8 mouse cellular contexts compared by ENCODE assay signal in genomic region chr6:42325268-42325609, GRCm38 (mm10). TPM values are rescaled to one million over a fixed set of nuclear protein-coding genes. Genes with fewer than 3 reads are reported as not detected.
DNase-seq lines count a peak whose midpoint lies in the region; ATAC-seq and TF ChIP-seq lines count a peak whose summit lies in the region.

No protein-coding gene starts in this region.

- H3K4me3 ChIP-seq in forebrain, embryonic 12.5 days (replicated peaks), result peak overlapping the region; percentile 81
- peak overlapping the region; percentile 62 for H3K4me3 ChIP-seq in heart, postnatal 0 days (ENCODE audit: low read depth, low read length)
- H3K4me3 ChIP-seq in liver, embryonic 15.5 days (replicated peaks), result peak overlapping the region; percentile 40; the same call in 1 of the 2 replicates
- peak overlapping the region; percentile 66 for H3K4me3 ChIP-seq in neural tube, embryonic 11.5 days (ENCODE audit: low read depth, low read length)
- peak overlapping the region; percentile 60 for H3K4me3 ChIP-seq in stomach, embryonic 16.5 days (replicated peaks; ENCODE audit: low read length)

- H3K36me3 ChIP-seq in forebrain, embryonic 12.5 days (replicated peaks), result no peaks in the 10 kb centered on the region; the same call in 1 of the 2 replicates
- no peaks in the 10 kb centered on the region for H3K36me3 ChIP-seq in heart, postnatal 0 days (replicated peaks; ENCODE audit: control insufficient read depth, insufficient read depth, low read length)
- no peaks in the 10 kb centered on the region for H3K36me3 ChIP-seq in liver, embryonic 15.5 days (replicated peaks)
- no peaks in the 10 kb centered on the region for H3K36me3 ChIP-seq in neural tube, embryonic 11.5 days (ENCODE audit: control insufficient read depth, insufficient read depth, low read length)
- no peaks in the 10 kb centered on the region for H3K36me3 ChIP-seq in stomach, embryonic 16.5 days (ENCODE audit: control insufficient read depth, insufficient read depth, low read length)

- peak overlapping the region; percentile 91 for H3K27ac ChIP-seq in forebrain, embryonic 12.5 days
- H3K27ac ChIP-seq in heart, postnatal 0 days (ENCODE audit: low read depth), result no peak overlapping the region
- H3K27ac ChIP-seq in liver, embryonic 15.5 days (replicated peaks), result no peak overlapping the region
- H3K27ac ChIP-seq in neural tube, embryonic 11.5 days (ENCODE audit: low read depth, low read length), result no peak overlapping the region; the same call in 1 of the 2 replicates
- H3K27ac ChIP-seq in stomach, embryonic 16.5 days (ENCODE audit: low read length), result no peak overlapping the region

- TF ChIP-seq EP300 in heart, postnatal 0 days (IDR thresholded peaks at IDR 0.05; ENCODE audit: low read depth), result no peak

- H3K9me3 ChIP-seq in forebrain, embryonic 12.5 days, result no peaks in the 10 kb centered on the region
- H3K9me3 ChIP-seq in heart, postnatal 0 days (replicated peaks; ENCODE audit: control insufficient read depth, low read length), result no peaks in the 10 kb centered on the region
- H3K9me3 ChIP-seq in liver, embryonic 15.5 days (replicated peaks), result no peaks in the 10 kb centered on the region
- H3K9me3 ChIP-seq in neural tube, embryonic 11.5 days (ENCODE audit: control insufficient read depth, low read length), result no peaks in the 10 kb centered on the region
- no peaks in the 10 kb centered on the region for H3K9me3 ChIP-seq in stomach, embryonic 16.5 days (replicated peaks; ENCODE audit: control insufficient read depth, low read length)

- peak overlapping the region; percentile 82 for H3K9ac ChIP-seq in forebrain, embryonic 12.5 days
- no peak overlapping the region for H3K9ac ChIP-seq in heart, postnatal 0 days (replicated peaks; ENCODE audit: low read depth, low read length)
- H3K9ac ChIP-seq in liver, embryonic 15.5 days, result no peak overlapping the region
- H3K9ac ChIP-seq in neural tube, embryonic 11.5 days (ENCODE audit: low read length), result peak overlapping the region; percentile 76
- peak overlapping the region; percentile 56; the same call in 1 of the 2 replicates for H3K9ac ChIP-seq in stomach, embryonic 16.5 days (ENCODE audit: low read length)

- peak; percentile 80 to 86 for DNase-seq in CD8-positive naive resting alpha-beta T cell, adult 2 months (ENCODE audit: low read depth in 2 of 2, low spot score in 2 of 2)
- DNase-seq in c-Kit-positive CD71-positive TER-119-negative erythroid progenitor cells, embryonic 14.5 days (ENCODE audit: low read depth), result peak; percentile 39
- DNase-seq in heart, postnatal 0 days (ENCODE audit: low spot score), result peak; percentile 34
- peak; percentile 69 to 85 for DNase-seq in kidney, postnatal 36 days
- DNase-seq in neural tube, embryonic 11.5 days (ENCODE audit: low spot score), result peak; percentile 81

- under 1% methylated on average over 7 of the region's 7 CpGs for WGBS in forebrain, embryonic 12.5 days
- WGBS in heart, postnatal 0 days, result 4% methylated on average over 7 of the region's 7 CpGs
- WGBS in liver, embryonic 15.5 days (ENCODE audit: insufficient replicate concordance), result 7% methylated on average over 7 of the region's 7 CpGs
- 3% methylated on average over 7 of the region's 7 CpGs for WGBS in neural tube, embryonic 11.5 days
- 6% methylated on average over 7 of the region's 7 CpGs for WGBS in stomach, embryonic 16.5 days

- H3K4me2 ChIP-seq in forebrain, embryonic 12.5 days, result peak overlapping the region; percentile 91
- H3K4me2 ChIP-seq in heart, postnatal 0 days (ENCODE audit: low read depth, low read length), result peak overlapping the region; percentile 93
- peak overlapping the region; percentile 62 for H3K4me2 ChIP-seq in liver, embryonic 15.5 days
- H3K4me2 ChIP-seq in neural tube, embryonic 11.5 days (ENCODE audit: low read depth), result peak overlapping the region; percentile 93
- H3K4me2 ChIP-seq in stomach, embryonic 16.5 days (ENCODE audit: low read depth, low read length), result peak overlapping the region; percentile 96

- ATAC-seq in forebrain, embryonic 12.5 days (ENCODE audit: low FRiP score), result no peak
- ATAC-seq in heart, postnatal 0 days (ENCODE audit: insufficient read depth, low read depth), result no peak
- no peak for ATAC-seq in liver, embryonic 15.5 days (ENCODE audit: insufficient read depth)
- peak; percentile 18; the same call in 1 of the 2 replicates for ATAC-seq in neural tube, embryonic 11.5 days (ENCODE audit: insufficient read depth, low FRiP score, low TSS enrichment)
- ATAC-seq in stomach, embryonic 16.5 days (ENCODE audit: insufficient read depth, low FRiP score), result no peak

- peaks cover 22% of the 10 kb centered on the region; the same call in 1 of the 2 replicates for H3K4me1 ChIP-seq in forebrain, embryonic 12.5 days
- H3K4me1 ChIP-seq in heart, postnatal 0 days (ENCODE audit: control insufficient read depth, insufficient read depth), result peaks cover 11% of the 10 kb centered on the region; the same call in 1 of the 2 replicates
- H3K4me1 ChIP-seq in liver, embryonic 15.5 days (replicated peaks), result peaks cover 17% of the 10 kb centered on the region
- peaks cover 2% of the 10 kb centered on the region; the same call in 1 of the 2 replicates for H3K4me1 ChIP-seq in neural tube, embryonic 11.5 days (ENCODE audit: control insufficient read depth, insufficient read depth, low read length)
- peaks cover 7% of the 10 kb centered on the region for H3K4me1 ChIP-seq in stomach, embryonic 16.5 days (ENCODE audit: control insufficient read depth, insufficient read depth, low read length)

- peak; percentile 67 for TF ChIP-seq CTCF in heart, postnatal 0 days (IDR thresholded peaks at IDR 0.05; ENCODE audit: low read depth)

- H3K27me3 ChIP-seq in forebrain, embryonic 12.5 days, result no peaks in the 10 kb centered on the region
- peaks cover 37% of the 10 kb centered on the region for H3K27me3 ChIP-seq in heart, postnatal 0 days (ENCODE audit: control insufficient read depth, insufficient read depth, low read length)
- peaks cover 56% of the 10 kb centered on the region for H3K27me3 ChIP-seq in liver, embryonic 15.5 days
- H3K27me3 ChIP-seq in neural tube, embryonic 11.5 days (ENCODE audit: control insufficient read depth, insufficient read depth, low read length), result peaks cover 3% of the 10 kb centered on the region; the same call in 1 of the 2 replicates
- peaks cover 27% of the 10 kb centered on the region for H3K27me3 ChIP-seq in stomach, embryonic 16.5 days (ENCODE audit: control insufficient read depth, insufficient read depth, low read length)

RNA-seq across cellular contexts. Expression of gene Fam131b, which starts 0.8 kb away (rescaled TPM):
- polyA plus RNA-seq in forebrain, embryonic 12.5 days (2016; fragmentation: Nextera tagmentation; extraction: Ambion mirVana), result 3.6 and 4.7 TPM in 2 replicates
- 0.88 and 1.4 TPM in 2 replicates for total RNA-seq in heart, postnatal 0 days (2014; rRNA removed; ENCODE audit: low replicate concordance)
- 0.08 TPM in 2 replicates for polyA plus RNA-seq in heart, postnatal 0 days (2015; fragmentation: Nextera tagmentation; extraction: Ambion mirVana)
- not detected in 2 replicates for polyA plus RNA-seq in liver, embryonic 15.5 days (2015; fragmentation: Nextera tagmentation; extraction: Ambion mirVana)
- 2.7 and 3.4 TPM in 2 replicates for polyA plus RNA-seq in neural tube, embryonic 11.5 days (2014; fragmentation: Nextera tagmentation; extraction: Ambion mirVana)
- polyA plus RNA-seq in stomach, embryonic 16.5 days (2015; fragmentation: Nextera tagmentation; extraction: Ambion mirVana), result 0.29 and 0.32 TPM in 2 replicates

RNA-seq across cellular contexts. Expression of gene Zyx, which starts 24.2 kb away (rescaled TPM):
- 66.6 and 71.1 TPM in 2 replicates for polyA plus RNA-seq in forebrain, embryonic 12.5 days (2016; fragmentation: Nextera tagmentation; extraction: Ambion mirVana)
- total RNA-seq in heart, postnatal 0 days (2014; rRNA removed; ENCODE audit: low replicate concordance), result 96.2 and 140 TPM in 2 replicates
- polyA plus RNA-seq in heart, postnatal 0 days (2015; fragmentation: Nextera tagmentation; extraction: Ambion mirVana), result 86.4 and 89.9 TPM in 2 replicates
- polyA plus RNA-seq in liver, embryonic 15.5 days (2015; fragmentation: Nextera tagmentation; extraction: Ambion mirVana), result 39.7 and 41.9 TPM in 2 replicates
- 86.3 and 87.0 TPM in 2 replicates for polyA plus RNA-seq in neural tube, embryonic 11.5 days (2014; fragmentation: Nextera tagmentation; extraction: Ambion mirVana)
- 99.0 and 107 TPM in 2 replicates for polyA plus RNA-seq in stomach, embryonic 16.5 days (2015; fragmentation: Nextera tagmentation; extraction: Ambion mirVana)

RNA-seq across cellular contexts. Expression of gene Clcn1, which starts 38.8 kb away (rescaled TPM):
- polyA plus RNA-seq in forebrain, embryonic 12.5 days (2016; fragmentation: Nextera tagmentation; extraction: Ambion mirVana), result 1.7 and 2.2 TPM in 2 replicates
- total RNA-seq in heart, postnatal 0 days (2014; rRNA removed; ENCODE audit: low replicate concordance), result 0.04 TPM in 1 of 2 replicates, not detected in the other
- 0.44 and 0.64 TPM in 2 replicates for polyA plus RNA-seq in heart, postnatal 0 days (2015; fragmentation: Nextera tagmentation; extraction: Ambion mirVana)
- polyA plus RNA-seq in liver, embryonic 15.5 days (2015; fragmentation: Nextera tagmentation; extraction: Ambion mirVana), result 0.05 and 0.07 TPM in 2 replicates
- polyA plus RNA-seq in neural tube, embryonic 11.5 days (2014; fragmentation: Nextera tagmentation; extraction: Ambion mirVana), result 0.92 and 1.7 TPM in 2 replicates
- 0.10 and 0.18 TPM in 2 replicates for polyA plus RNA-seq in stomach, embryonic 16.5 days (2015; fragmentation: Nextera tagmentation; extraction: Ambion mirVana)

RNA-seq across cellular contexts. Expression of gene Epha1, which starts 47.8 kb away (rescaled TPM):
- 0.69 and 1.4 TPM in 2 replicates for polyA plus RNA-seq in forebrain, embryonic 12.5 days (2016; fragmentation: Nextera tagmentation; extraction: Ambion mirVana)
- total RNA-seq in heart, postnatal 0 days (2014; rRNA removed; ENCODE audit: low replicate concordance), result 0.35 TPM in 1 of 2 replicates, not detected in the other
- 0.33 and 0.48 TPM in 2 replicates for polyA plus RNA-seq in heart, postnatal 0 days (2015; fragmentation: Nextera tagmentation; extraction: Ambion mirVana)
- 6.2 and 6.7 TPM in 2 replicates for polyA plus RNA-seq in liver, embryonic 15.5 days (2015; fragmentation: Nextera tagmentation; extraction: Ambion mirVana)
- polyA plus RNA-seq in neural tube, embryonic 11.5 days (2014; fragmentation: Nextera tagmentation; extraction: Ambion mirVana), result 0.82 and 1.1 TPM in 2 replicates
- polyA plus RNA-seq in stomach, embryonic 16.5 days (2015; fragmentation: Nextera tagmentation; extraction: Ambion mirVana), result 25.5 and 31.3 TPM in 2 replicates

Comparison
In these comparisons a context has a peak if more than half of its experiments do, and no peak if none do; other contexts are left out.
1. H3K9ac ChIP-seq: peak in forebrain, embryonic 12.5 days (single experiment), neural tube, embryonic 11.5 days (single experiment) and stomach, embryonic 16.5 days (single experiment); none in heart, postnatal 0 days (single experiment) and liver, embryonic 15.5 days (single experiment).
2. Peak in every context shown above with its lines, with median percentiles within 50 percentile points of each other: DNase-seq, H3K4me2 ChIP-seq and H3K4me3 ChIP-seq.